Mouse (Mus musculus) liver, embryonic 14.5 days (tissue): ENCODE measurements around the gene Xdh.

Experiments used
- CTCF ChIP-seq: IDR thresholded peaks from 2 replicates; pipeline ENCODE4 v1.5.1; 2016; ENCODE audit warnings: antibody characterized with exemption, low read depth, control low read depth
- EP300 ChIP-seq: IDR thresholded peaks from 2 replicates; pipeline ENCODE4 v1.6.1; 2016; ENCODE audit warnings: antibody characterized with exemption, low read depth

- no peak for TF ChIP-seq CTCF
- no peak for TF ChIP-seq EP300
Measured at GRCm38 (mm10) chr17:73982871-73983270, 32.9 kb upstream of the Xdh start.
